Mouse (Mus musculus) hindbrain, postnatal 0 days (tissue): Measurements from ENCODE around the gene Kctd19. TPM values are rescaled to one million over a fixed set of nuclear protein-coding genes. Genes with fewer than 3 reads are reported as not detected.

Experiments used
- ATAC-seq: fragments of 200-750 bp; cut with Nextera tagmentation; 2 replicates; pipeline ENCODE4 v1.8.0; 2017; ENCODE audit warnings: mild to moderate bottlenecking, moderate TSS enrichment, moderate library complexity
- DNase-seq: peaks from one replicate; pipeline ENCODE4 v3.0.0-alpha.2; 2015; ENCODE audit warnings: low spot score
- H3K27ac ChIP-seq: fragments of 300-500 bp; sonication (generic); 2 replicates; pipeline ENCODE4 v1.5.1; 2014; ENCODE audit warnings: mild to moderate bottlenecking
- H3K27me3 ChIP-seq: fragments of 300-500 bp; sonication (generic); 2 replicates; pipeline ENCODE4 v1.6.1; 2014; ENCODE audit warnings: low read length, mixed read lengths; ENCODE audit not compliant: insufficient read depth
- H3K36me3 ChIP-seq: fragments of 300-500 bp; sonication (generic); 2 replicates; pipeline ENCODE4 v1.6.1; 2014; ENCODE audit warnings: low read length, mixed read lengths; ENCODE audit not compliant: insufficient read depth
- H3K4me1 ChIP-seq: fragments of 300-500 bp; sonication (generic); 2 replicates; pipeline ENCODE4 v1.6.1; 2014; ENCODE audit warnings: antibody characterized with exemption, low read length, mixed read lengths; ENCODE audit not compliant: insufficient read depth
- H3K4me2 ChIP-seq: fragments of 300-500 bp; sonication (generic); 2 replicates; pipeline ENCODE4 v1.6.1; 2014; ENCODE audit warnings: low read depth, mild to moderate bottlenecking, low read length, moderate library complexity, mixed read lengths
- H3K4me3 ChIP-seq: fragments of 300-500 bp; sonication (generic); 2 replicates; pipeline ENCODE4 v1.5.1; 2014; ENCODE audit warnings: low read length
- H3K9ac ChIP-seq: fragments of 300-500 bp; sonication (generic); replicated peaks from 2 replicates; pipeline ENCODE4 v1.6.1; 2014; ENCODE audit warnings: mild to moderate bottlenecking, low read length, moderate library complexity, mixed read lengths
- H3K9me3 ChIP-seq: fragments of 300-500 bp; sonication (generic); 2 replicates; pipeline ENCODE4 v1.6.1; 2016; ENCODE audit warnings: low read length, mixed read lengths
- CTCF ChIP-seq: IDR thresholded peaks from 2 replicates; pipeline ENCODE4 v1.5.1; 2016; ENCODE audit warnings: antibody characterized with exemption, control low read depth, low read depth
- WGBS: fragments of 180-500 bp; shearing (Covaris S2); extraction: QIAGEN DNeasy Blood & Tissue Kit; methylation state at CpG from one replicate; pipeline ENCODE4 v1.1.7; 2014; 5-methylcytosine and 5-hydroxymethylcytosine counted together
- polyA plus RNA-seq: library from polyadenylated mRNA; unstranded; fragments of >200 nt; fragmentation: Nextera tagmentation; extraction: Ambion mirVana; gene quantifications from 2 replicates; pipeline ENCODE4 v1.2.1, GENCODE M21; 2015
- total RNA-seq: library from RNA; depleted of rRNA; stranded (reverse); fragments of >200 nt; gene quantifications from 2 replicates; pipeline ENCODE4 v1.2.3, GENCODE M21; 2014; rRNA removed

Gene Kctd19
- 0.11 and 0.16 TPM in 2 replicates for total RNA-seq
- 0.09 and 0.15 TPM in 2 replicates for polyA plus RNA-seq

- DNase-seq (peak; percentile 53), ATAC-seq (peak; percentile 87)
- Histone ChIP-seq H3K36me3 (no peaks in the 10 kb centered on the region), H3K4me3 (peak within 1 kb of the TSS; percentile 37), H3K4me2 (peak within 1 kb of the TSS; percentile 61), H3K4me1 (peaks cover 6% of the 10 kb centered on the region), H3K27ac (no peak within 1 kb of the TSS), H3K9me3 (no peaks in the 10 kb centered on the region), H3K9ac (0 out of 2 replicates have a peak within 1 kb of the TSS, but pooled peaks have one; percentile 17), H3K27me3 (peaks cover 3% of the 10 kb centered on the region; the same call in 1 of the 2 replicates)
- peak; percentile 50 for TF ChIP-seq CTCF
- WGBS = under 1% methylated on average over 34 of the region's 34 CpGs
These were observed at the start of gene Kctd19, which contains the start of gene Lrrc36 for GRCm38 (mm10) chr8:105413391-105413790. Gene Kctd19 (minus strand): TSS chr8:105413502. Gene Lrrc36 (plus strand): TSS chr8:105413571.

GRCm38 (mm10) chr8:105461085-105461803, 47.9 kb upstream of the Kctd19 start:
- no peak for DNase-seq
- Histone ChIP-seq H3K9me3 (no peaks in the 10 kb centered on the region), H3K27ac (no peak overlapping the region), H3K27me3 (no peaks in the 10 kb centered on the region), H3K36me3 (no peaks in the 10 kb centered on the region), H3K4me2 (no peak overlapping the region), H3K9ac (no peak overlapping the region), H3K4me1 (peaks cover 10% of the 10 kb centered on the region; the same call in 1 of the 2 replicates), H3K4me3 (no peak overlapping the region)
- ATAC-seq = no peak
- no peak for TF ChIP-seq CTCF
- 79% methylated on average over 13 of the region's 13 CpGs for WGBS

- no peak for ATAC-seq
- no peak overlapping the region for H3K4me2 ChIP-seq
- no peak overlapping the region for H3K27ac ChIP-seq
- DNase-seq = no peak
- no peaks in the 10 kb centered on the region for H3K9me3 ChIP-seq
- no peak overlapping the region for H3K4me3 ChIP-seq
- no peak for TF ChIP-seq CTCF
- WGBS = 57% methylated on average over 10 of the region's 10 CpGs
- H3K27me3 ChIP-seq = no peaks in the 10 kb centered on the region
- H3K4me1 ChIP-seq = 0 out of 2 replicates have a peak, but pooled peaks cover 3% of the 10 kb centered on the region
- no peak overlapping the region for H3K9ac ChIP-seq
- H3K36me3 ChIP-seq = no peaks in the 10 kb centered on the region
These were observed 41.9 kb upstream of the Kctd19 start for GRCm38 (mm10) chr8:105455218-105455617.

GRCm38 (mm10) chr8:105454088-105454487, 40.8 kb upstream of the Kctd19 start:
- H3K9me3 ChIP-seq = no peaks in the 10 kb centered on the region
- H3K27ac ChIP-seq = no peak overlapping the region
- no peaks in the 10 kb centered on the region for H3K27me3 ChIP-seq
- TF ChIP-seq CTCF = no peak
- WGBS = 59% methylated on average over 5 of the region's 5 CpGs
- H3K4me2 ChIP-seq = no peak overlapping the region
- no peak overlapping the region for H3K9ac ChIP-seq
- ATAC-seq (no peak), DNase-seq (no peak)
- 0 out of 2 replicates have a peak, but pooled peaks cover 3% of the 10 kb centered on the region for H3K4me1 ChIP-seq
- no peaks in the 10 kb centered on the region for H3K36me3 ChIP-seq
- no peak overlapping the region for H3K4me3 ChIP-seq

GRCm38 (mm10) chr8:105453296-105453695, 40.0 kb upstream of the Kctd19 start:
- Histone ChIP-seq H3K4me3 (no peak overlapping the region), H3K27ac (no peak overlapping the region), H3K27me3 (no peaks in the 10 kb centered on the region), H3K4me1 (0 out of 2 replicates have a peak, but pooled peaks cover 3% of the 10 kb centered on the region), H3K36me3 (no peaks in the 10 kb centered on the region), H3K9me3 (no peaks in the 10 kb centered on the region), H3K4me2 (no peak overlapping the region), H3K9ac (no peak overlapping the region)
- ATAC-seq (no peak), DNase-seq (no peak)
- peak; percentile 43 for TF ChIP-seq CTCF
- WGBS = 76% methylated on average over 5 of the region's 5 CpGs

GRCm38 (mm10) chr8:105451903-105452603, 38.8 kb upstream of the Kctd19 start:
- Histone ChIP-seq H3K36me3 (no peaks in the 10 kb centered on the region), H3K4me3 (no peak overlapping the region), H3K9ac (no peak overlapping the region), H3K4me1 (0 out of 2 replicates have a peak, but pooled peaks cover 3% of the 10 kb centered on the region), H3K27me3 (no peaks in the 10 kb centered on the region), H3K9me3 (no peaks in the 10 kb centered on the region), H3K27ac (no peak overlapping the region), H3K4me2 (no peak overlapping the region)
- no peak for ATAC-seq
- no peak for DNase-seq
- 35% methylated on average over 15 of the region's 15 CpGs for WGBS
- TF ChIP-seq CTCF = no peak
